Mouse (Mus musculus) ZHBTc4 (cell line): Measurements from ENCODE around the gene Atg16l1.
"Not testable (repeated sequence)": the region's sequence is repeated elsewhere in the genome, so short reads cannot be mapped to it uniquely, and the experiment has no call there.

Experiments used
- DNase-seq: peaks from one replicate; pipeline ENCODE4 v3.0.0-alpha.2; 2011; ENCODE audit warnings: low read depth, low spot score

The Atg16l1 gene

DNA sequence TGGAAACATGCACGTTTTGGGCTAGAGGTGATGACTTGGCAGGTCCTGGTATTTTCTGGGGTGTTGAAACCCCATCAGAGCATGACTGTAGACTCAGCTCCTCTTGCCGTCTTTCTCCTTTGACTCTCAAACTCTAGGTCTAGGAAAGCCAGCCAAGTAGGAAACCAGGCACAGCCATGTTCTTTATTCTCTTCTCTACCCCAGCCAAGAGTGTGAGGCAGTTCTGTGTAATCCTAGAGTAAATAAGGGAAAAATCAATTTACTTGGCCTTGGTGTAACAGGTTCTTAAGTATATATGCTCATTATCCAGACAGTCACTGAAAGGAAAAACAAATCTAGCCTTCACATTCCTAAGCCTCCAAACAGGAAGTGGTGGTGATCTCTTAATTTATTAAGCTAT, 17.7 kb downstream of the Atg16l1 start:
- no peak for DNase-seq

DNA sequence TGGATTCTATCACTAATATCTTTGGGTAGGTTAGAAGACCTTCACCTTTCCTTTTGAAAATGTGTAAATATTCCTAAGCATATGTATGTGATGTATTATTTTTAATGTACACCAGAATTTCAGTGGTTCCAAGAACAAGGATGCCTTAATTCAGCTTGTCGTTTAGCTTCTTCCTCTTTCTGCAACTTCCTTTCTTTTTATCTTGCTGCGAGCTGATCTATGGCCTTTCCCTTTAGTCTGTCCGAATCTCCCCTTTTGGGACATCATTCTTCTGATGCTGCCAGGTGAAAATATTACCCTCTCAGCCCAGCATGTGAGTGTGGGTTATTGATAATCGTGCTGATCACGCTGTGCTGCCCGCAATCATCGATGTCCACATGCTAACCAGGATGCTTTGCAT, 19.2 kb downstream of the Atg16l1 start:
- no peak for DNase-seq

DNA sequence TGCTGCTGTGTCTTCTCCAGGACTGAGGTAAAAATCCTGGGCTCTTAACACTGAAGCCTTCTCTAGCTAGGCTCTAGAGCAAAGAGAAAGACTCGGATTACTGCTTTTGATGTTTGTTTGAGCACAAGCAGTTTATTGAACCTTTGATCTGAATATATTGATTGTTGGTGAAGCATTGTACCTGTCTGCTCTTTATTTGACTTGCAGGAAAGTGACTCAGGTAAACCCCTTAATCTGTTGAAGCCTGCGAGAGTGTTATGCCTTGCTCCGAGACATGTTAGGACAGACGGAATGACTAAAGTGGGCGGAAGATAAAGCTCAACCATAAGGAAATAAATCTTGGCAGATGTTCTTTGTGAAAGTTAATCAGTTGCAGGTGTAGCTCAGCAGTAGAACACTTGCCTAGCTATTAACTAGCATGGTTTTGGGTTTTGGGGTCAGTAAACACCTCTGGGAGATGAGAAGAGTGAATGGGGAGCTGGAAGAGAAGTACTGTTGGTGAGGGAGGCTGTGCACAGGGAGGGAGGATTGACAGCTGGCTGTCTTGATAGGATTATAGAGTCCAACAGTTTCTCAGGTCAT, 23.6 kb downstream of the Atg16l1 start:
- DNase-seq = no peak

DNA sequence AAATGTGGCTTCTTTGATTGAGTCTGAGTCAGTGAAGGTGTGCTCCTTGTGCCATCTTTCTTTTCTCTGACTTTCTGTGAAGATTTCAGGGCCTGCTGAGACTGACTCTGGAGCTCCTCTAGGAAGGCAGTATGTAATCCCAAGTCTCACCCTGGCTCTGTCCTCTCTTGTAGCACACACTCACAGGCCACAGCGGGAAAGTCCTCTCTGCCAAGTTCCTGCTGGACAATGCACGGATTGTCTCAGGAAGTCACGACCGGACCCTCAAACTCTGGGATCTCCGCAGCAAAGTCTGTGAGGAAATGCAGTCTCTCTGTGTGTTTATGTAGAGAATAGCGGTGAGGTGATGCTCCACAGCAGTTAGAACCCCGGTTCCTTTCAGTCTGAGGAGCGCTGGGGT, 30.0 kb downstream of the Atg16l1 start:
- DNase-seq = no peak

DNA sequence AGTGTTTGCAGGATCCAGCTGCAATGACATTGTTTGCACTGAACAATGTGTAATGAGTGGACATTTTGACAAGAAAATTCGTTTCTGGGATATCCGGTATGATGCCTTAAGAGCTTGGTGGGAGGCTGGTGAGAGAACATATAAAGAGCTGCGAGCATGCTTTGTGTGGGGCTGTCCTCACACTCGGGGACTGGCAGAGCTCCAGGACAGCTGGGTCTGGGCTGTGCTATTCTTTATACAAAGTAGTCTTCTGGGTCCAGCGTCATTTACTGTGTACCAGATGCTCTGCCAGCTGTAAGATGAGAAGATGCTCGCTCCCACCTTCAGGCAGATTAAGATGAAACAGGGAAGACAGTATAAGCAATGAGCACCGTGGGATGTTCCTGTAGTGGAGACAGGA, 30.6 kb downstream of the Atg16l1 start:
- DNase-seq = no peak

DNA sequence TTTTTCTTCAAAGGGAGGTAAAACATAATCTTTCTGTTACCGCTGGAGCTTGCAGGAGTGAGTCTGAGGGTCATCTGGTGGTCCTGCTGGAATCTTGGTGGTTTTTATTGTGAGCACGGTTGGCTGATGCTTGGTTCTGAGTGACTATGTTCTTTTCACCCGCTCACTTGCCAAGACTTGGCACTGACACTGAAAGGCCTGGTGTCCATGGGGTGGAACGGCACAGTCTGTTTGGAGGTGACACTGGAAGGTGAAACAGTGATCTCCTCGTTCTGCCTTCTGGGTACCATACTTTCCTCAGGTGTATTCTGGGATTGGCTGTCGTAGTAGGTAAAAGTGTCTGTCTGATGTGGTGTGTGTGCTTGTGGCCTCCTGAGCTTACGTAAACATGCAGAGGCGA, 34.0 kb downstream of the Atg16l1 start:
- DNase-seq = no peak

DNA sequence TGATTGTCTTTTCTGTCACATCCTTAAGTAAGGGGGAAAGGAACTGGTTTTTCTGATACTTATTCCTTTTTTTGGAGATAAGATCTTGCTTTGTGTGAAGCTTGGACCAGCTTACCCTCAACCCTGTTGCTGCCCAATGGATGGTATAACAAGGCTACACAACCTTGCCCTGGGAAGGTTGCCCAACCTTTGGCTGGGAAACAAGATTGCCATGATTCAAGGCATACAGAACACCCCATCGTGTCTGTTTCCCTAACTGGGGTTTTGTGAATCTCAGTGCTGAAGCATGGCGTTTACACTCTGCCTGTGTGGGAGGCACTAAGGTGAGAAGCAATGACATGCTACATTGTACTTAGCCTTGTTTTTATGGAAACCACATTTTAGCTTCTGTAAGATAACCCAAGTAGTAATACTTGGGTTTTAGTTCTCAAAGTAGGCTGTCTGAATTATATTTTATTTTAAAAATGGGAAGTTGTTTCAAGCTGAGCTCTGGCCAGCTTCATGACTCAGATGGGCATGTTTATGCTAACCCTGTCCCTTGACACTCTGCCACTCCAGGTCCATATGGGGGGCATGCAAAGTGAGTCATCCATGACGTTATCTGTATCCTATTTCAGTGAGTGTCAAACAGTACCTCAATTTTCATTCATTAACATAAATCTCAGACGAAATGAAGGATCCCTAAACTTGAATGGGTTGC, 36.9 kb downstream of the Atg16l1 start:
- no peak for DNase-seq

DNA sequence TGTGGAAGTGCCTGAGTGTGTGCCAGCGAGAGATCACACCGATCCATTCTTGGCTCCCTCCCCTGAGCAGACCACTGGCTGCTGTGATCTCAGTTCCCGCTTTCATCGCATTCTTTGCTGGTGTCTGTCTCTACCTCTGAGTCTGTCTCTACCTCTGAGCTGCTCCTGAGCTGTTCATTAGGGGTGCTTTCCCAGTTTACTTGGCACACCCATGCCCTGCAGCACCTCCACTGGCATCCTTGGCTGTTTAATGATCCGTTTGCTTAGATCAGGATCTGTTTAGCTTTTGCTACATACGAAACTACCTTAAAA, 37.4 kb downstream of the Atg16l1 start:
- no peak for DNase-seq

DNA sequence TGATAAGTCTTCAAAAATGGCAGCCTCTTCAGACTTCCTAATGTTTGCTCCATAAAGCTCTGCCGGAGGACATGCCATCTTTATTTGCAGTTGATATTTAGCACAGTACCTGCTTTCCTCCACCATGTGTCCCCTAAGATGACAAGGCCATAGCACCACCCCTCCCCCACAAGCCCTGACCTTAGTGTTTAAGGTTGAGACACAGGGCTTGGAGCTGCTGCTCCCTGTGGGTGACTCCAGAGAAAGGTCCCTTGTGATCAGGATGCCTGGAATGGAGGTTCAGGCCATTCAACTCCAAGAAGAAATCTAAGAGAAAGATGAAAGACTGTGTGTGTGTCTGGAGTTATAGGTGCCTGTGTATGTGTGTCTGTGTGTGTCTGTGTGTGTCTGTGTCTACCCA, 42.0 kb downstream of the Atg16l1 start:
- no peak for DNase-seq

DNA sequence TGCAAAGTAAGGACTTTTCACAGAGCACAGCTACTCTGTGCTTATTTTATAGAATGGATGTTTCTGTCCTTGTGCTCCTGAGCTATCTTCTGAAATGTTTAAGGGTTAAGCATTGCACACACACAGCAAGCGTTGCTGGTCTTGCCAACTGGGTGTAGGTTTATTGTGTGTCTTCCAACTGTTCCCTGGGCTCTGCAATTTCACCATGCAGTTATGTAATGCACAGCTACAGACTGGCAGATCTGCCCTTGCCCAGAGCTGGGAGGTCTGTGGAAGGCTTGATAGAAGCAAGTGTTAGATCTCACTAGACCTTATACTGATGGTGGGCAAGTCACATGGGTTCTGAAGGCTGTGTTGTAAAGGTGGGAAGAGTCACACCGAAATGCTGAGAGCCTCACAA, 42.6 kb downstream of the Atg16l1 start:
- DNase-seq = no peak

DNA sequence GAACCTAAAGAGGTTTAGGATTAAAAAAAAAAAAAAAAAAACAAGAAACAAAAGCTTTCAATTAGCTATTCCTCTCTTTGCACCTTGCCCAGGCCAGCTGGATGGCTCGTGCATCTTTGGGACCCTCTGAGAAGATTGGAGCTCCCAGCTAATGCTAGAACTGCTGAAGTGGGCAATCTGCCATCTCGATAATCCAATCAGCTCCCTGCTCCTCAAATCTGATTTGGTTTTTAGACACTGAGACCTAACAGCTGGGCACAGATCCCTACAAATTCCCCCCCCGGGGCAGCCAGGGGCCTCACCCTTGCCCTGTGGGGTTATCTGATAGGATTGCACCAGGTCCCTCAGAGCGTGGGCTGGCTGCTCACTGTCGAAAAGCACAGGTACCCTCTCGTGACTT, 47.9 kb downstream of the Atg16l1 start, which contains the start of gene Sag:
Sag (plus strand) TSS at position 105 of the 400 bp plus-strand sequence.
- DNase-seq = no peak

DNA sequence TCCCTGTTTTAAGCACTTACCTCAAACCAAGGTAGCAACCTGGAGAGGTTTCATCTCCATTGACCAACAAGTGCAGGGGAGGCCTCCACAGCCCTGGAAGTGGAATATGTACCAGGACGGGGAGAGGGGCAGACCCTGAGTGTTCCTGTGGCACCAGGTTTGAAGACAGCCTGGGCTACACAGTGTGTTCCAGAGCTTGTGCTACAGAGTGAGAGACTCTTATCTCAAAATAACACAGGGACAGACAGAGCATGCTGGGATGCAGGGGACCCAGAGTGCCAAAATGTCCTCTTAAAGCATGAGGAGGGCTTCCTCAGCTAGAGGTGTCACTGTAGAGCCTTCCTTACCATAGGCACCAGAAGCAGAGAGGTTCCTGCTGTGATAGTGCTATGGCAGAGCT, 52.1 kb downstream of the Atg16l1 start:
- no peak for DNase-seq

DNA sequence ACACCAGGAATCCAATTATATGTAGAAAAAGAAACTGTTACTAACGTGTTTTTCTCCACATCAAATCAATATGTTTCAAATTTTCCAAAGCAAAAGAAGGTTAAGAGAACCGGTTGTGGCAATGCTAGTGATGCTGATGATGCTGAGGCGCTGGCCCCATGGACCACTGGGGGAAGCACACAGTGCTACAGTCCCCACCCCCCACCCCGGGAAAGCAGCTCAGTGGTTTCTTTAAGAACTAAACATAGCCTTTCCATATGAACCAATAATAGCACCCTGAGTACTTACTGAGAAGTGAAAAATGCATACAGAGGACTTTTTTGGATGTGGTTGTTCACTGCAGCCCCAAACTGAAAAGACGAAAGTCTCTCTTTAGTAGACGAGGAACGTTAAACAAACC, 55.7 kb downstream of the Atg16l1 start:
- DNase-seq = no peak

DNA sequence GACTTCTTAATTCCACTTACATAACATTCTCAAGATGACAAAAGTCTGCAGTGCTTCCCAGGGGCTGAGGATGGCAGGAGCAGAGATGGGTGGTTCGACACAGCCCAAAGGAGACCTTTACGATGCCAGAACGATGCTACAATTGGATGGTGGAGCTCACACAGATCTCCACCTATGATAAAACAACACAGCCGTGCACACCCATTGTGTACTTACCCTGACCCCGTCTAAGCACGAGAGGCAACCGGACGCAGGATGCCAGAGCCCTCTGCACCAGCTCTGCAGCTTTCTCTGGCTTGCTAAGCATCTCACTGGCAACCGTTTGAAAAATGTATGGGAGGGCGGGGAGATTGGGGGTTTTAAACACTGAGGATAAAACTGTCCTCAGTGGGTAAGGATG, 56.4 kb downstream of the Atg16l1 start:
- DNase-seq = no peak

DNA sequence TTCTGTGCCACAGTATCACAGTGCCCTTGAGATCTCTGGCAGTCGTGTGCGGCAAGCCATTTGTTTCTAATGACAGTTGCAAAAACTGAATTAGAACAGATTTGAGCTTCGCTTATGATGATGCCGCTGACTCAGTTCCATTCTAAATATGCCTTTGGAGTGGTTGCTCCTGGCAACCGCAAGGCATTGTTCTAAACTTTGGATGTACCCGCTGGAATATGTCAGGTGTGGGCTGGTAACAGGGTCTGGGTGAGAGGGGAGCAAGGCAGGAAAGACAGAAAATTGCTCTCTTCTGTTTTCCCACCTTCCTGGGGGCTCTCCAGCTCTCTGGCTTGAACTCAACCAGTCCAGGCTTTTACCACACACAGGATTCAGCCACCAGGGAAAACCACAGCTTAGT, 57.5 kb downstream of the Atg16l1 start:
- no peak for DNase-seq

DNA sequence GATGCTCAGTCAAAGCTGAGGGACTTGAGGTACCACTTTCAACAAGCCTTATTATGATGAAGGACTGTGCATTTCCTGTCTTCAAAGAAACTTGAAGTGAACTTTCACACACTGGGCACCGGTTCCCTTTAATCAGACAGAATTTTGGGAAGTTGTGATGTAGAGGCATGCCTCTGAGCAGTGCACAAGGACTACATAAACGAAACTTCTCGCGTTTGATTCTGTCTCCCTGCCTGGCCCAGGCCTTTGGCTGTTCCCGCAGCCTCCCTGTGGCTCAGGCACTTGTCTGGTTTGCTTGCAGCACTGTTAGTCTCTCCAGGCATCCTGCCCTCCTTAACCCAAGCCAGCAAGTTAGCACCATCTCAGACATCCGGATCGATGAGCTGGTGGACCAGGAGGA, 58.0 kb downstream of the Atg16l1 start:
- DNase-seq = no peak

DNA sequence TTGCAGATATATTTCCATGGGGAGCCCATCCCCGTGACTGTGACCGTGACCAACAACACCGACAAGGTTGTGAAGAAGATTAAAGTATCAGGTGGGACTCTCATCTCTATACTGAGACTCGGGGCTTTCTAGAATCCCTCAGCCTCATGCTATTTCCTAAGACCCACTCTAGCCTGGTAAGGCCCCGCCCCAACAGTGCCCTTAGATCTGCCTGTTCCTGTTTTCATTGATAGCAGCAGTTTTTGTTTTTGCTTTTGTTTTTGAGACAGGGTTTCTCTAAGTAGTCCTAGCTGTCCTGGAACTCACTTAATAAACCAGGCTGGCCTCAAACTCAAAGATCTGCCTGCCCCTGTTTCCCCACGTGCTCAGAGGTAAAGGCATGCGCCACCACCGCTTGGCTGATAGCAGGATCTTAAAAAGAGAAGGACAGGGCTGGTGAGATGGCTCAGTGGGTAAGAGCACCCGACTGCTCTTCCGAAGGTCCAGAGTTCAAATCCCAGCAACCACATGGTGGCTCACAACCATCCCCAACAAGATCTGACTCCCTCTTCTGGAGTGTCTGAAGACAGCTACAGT, 68.8 kb downstream of the Atg16l1 start:
- no peak for DNase-seq

DNA sequence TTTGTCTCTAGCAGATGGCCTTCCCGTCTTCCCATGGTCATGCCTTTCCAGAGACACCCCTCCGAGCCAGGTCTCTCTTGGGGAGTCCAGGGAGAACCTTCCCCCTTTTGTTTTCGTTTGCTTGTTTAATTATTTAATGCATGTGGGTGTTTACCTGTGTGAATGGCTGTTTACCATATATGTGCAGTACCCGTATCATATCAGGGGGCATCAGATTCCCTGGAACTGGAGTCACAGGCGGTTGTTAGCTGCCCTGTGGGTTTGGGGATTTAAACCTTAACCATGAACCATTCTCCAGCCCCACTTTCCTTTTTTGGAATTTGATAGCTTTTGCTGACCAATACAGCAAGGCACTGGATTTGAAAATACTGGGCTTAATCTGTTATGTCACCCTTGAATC, 69.6 kb downstream of the Atg16l1 start:
- DNase-seq = peak; percentile 51

DNA sequence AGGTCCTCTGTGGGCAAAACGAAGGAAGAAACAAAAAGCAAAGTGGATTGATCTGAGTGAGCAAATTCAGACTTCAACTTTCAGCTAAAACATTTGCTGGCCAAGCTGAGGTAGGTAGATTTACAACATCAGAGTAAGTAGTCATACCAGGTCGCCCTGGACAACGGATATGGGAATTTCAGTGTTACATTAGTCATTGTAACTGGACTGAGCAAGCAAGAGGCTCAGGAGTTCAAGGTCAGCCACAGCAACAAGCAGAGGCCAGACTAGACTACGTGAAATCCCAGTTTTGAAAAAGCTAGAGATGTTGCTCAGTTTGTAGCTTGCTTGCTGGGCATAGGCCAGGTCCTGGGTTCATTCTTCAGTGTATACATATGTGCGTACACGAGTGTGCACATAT, 70.3 kb downstream of the Atg16l1 start:
- DNase-seq = no peak

DNA sequence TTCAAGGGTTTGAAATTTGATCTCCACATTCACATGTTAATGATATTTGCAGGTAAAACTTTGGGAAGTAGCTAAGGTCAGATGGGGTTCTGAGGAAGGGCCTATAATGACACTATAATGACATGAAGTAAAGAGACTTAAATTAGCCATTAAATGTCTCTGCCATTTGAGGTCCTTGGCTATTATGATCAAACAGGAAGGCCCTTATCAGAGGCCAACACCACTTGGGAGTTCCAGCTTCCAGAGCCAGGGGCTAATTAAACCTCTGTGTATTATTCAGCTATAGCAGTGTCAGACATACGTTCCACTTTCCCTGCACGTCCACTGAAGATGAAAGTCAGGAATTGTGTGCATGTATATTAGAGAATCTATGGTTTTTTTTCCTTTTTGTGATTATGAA, 70.8 kb downstream of the Atg16l1 start:
- no peak for DNase-seq

DNA sequence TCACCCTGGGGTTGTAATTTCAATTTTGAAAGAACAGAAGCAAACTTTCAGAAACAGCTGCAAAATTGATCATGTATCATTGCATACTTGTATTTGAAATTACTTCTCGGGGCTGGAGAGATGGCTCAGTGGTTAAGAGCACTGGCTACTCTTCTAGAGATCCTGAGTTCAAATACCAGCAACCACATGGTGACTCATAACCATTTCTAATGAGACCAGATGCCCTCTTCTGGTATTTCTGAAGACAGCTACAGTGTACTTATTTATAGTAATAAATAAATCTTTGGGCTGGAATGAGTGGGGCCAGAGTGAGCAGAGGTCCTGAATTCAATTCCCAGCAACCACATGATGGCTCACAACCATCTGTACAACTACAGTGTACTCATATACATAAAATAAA, 71.8 kb downstream of the Atg16l1 start:
- not testable (repeated sequence) for DNase-seq

DNA sequence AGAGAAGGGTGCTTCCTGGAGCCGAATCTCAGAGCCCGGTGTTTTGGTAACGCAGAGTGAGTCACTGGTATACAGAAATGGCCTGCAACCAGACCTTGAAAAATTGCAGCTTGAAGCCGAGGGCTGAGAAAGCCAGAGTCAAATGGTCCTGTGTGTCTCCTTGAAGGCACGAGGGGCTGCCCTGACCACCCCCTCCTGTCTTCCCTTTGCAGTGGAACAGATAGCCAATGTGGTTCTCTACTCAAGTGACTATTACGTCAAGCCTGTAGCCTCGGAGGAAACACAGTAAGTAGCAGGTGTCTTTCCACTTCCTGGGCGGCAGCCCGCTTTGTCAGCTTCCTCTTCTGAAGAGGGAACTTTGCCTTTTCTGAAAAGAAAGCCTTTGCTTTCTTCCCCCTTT, 72.5 kb downstream of the Atg16l1 start:
- no peak for DNase-seq

DNA sequence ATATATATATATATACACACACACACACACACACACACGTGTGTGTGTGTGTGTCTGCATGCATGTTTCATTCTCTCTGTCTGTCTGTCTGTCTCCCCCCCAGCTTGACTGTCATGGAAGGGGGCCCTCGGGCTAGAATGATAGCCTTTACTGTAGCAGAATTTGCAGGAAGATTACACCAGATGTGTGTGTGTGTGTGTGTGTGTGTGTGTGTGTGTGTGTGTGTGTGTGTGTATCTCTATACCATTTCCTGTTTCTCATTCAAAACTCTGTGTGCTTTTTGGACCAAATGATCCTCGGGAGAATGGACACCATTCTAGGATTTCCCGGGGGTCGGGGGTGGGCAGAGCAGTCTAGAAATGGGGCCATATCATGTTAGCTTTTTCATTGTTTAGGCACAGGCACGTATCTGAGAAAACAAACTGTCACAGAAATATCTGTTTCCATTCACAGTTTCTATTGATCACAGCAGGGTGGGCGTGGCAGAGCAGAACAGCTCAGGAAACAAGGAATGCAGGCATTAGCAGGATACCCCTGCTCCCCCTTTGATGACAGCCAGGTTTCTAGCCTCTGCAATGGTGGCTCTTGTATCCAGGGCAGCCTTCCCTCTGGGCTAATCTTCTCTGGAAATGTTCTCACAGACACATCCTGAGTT, 73.4 kb downstream of the Atg16l1 start:
- DNase-seq = peak; percentile 6
